Mouse (Mus musculus) intestine, embryonic 16.5 days (tissue): ENCODE data around the gene Olfr1201. TPM values are rescaled to one million over a fixed set of nuclear protein-coding genes. Genes with fewer than 3 reads are reported as not detected.

Experiments
- ATAC-seq: fragments of 200-750 bp; cut with Nextera tagmentation; 2 replicates; pipeline ENCODE4 v1.8.0; 2017; ENCODE audit warnings: moderate TSS enrichment, moderate library complexity
- H3K27ac ChIP-seq: fragments of 300-500 bp; sonication (generic); 2 replicates; pipeline ENCODE4 v1.5.1; 2014; ENCODE audit warnings: mild to moderate bottlenecking, low read length
- H3K27me3 ChIP-seq: fragments of 300-500 bp; sonication (generic); replicated peaks from 2 replicates; pipeline ENCODE4 v1.6.1; 2014; ENCODE audit warnings: low read length, control low read depth, mixed read lengths; ENCODE audit not compliant: control insufficient read depth, insufficient read depth
- H3K36me3 ChIP-seq: fragments of 300-500 bp; sonication (generic); 2 replicates; pipeline ENCODE4 v1.6.1; 2014; ENCODE audit warnings: low read length, control low read depth; ENCODE audit not compliant: control insufficient read depth, insufficient read depth
- H3K4me1 ChIP-seq: fragments of 300-500 bp; sonication (generic); 2 replicates; pipeline ENCODE4 v1.6.1; 2014; ENCODE audit warnings: low read length, control low read depth, mixed read lengths; ENCODE audit not compliant: control insufficient read depth, insufficient read depth
- H3K4me2 ChIP-seq: fragments of 300-500 bp; sonication (generic); 2 replicates; pipeline ENCODE4 v1.6.1; 2014; ENCODE audit warnings: low read depth, low read length, control low read depth
- H3K4me3 ChIP-seq: fragments of 300-500 bp; sonication (generic); 2 replicates; pipeline ENCODE4 v1.5.1; 2014; ENCODE audit warnings: mild to moderate bottlenecking, low read length
- H3K9ac ChIP-seq: fragments of 300-500 bp; sonication (generic); 2 replicates; pipeline ENCODE4 v1.6.1; 2014; ENCODE audit warnings: low read depth, low read length
- H3K9me3 ChIP-seq: fragments of 300-500 bp; sonication (generic); 2 replicates; pipeline ENCODE4 v1.6.1; 2016; ENCODE audit warnings: low read length, control low read depth; ENCODE audit not compliant: control insufficient read depth
- whole genome bisulfite sequencing: fragments of 180-500 bp; shearing (Covaris S2); extraction: QIAGEN DNeasy Blood & Tissue Kit; methylation state at CpG from one replicate; pipeline ENCODE4 v1.1.7; 2014; 5-methylcytosine and 5-hydroxymethylcytosine counted together
- polyA plus RNA-seq: library from polyadenylated mRNA; unstranded; fragments of >200 nt; fragmentation: Nextera tagmentation; extraction: Ambion mirVana; gene quantifications from 2 replicates; pipeline ENCODE4 v1.2.1, GENCODE M21; 2015

Olfr1201 gene
- polyA plus RNA-seq = not detected in 2 replicates

GRCm38 (mm10) chr2:88792736-88793135 lies at the start of gene Olfr1201:
Olfr1201 (plus strand) TSS chr2:88793036.
- Histone ChIP-seq H3K4me3 (no peak within 1 kb of the TSS), H3K4me2 (no peak within 1 kb of the TSS), H3K27me3 (no peaks in the 10 kb centered on the region), H3K9me3 (no peaks in the 10 kb centered on the region), H3K36me3 (no peaks in the 10 kb centered on the region), H3K27ac (no peak within 1 kb of the TSS), H3K9ac (no peak within 1 kb of the TSS), H3K4me1 (no peaks in the 10 kb centered on the region)
- WGBS = 74% methylated on average over 6 of the region's 6 CpGs
- no peak for ATAC-seq

GRCm38 (mm10) chr2:88743379-88743778 lies 49.5 kb upstream of the Olfr1201 start:
- ATAC-seq = no peak
- Histone ChIP-seq H3K36me3 (no peaks in the 10 kb centered on the region), H3K27ac (no peak overlapping the region), H3K27me3 (no peaks in the 10 kb centered on the region), H3K4me1 (no peaks in the 10 kb centered on the region), H3K9me3 (no peaks in the 10 kb centered on the region), H3K4me2 (no peak overlapping the region), H3K4me3 (no peak overlapping the region), H3K9ac (no peak overlapping the region)
- WGBS = 73% methylated on average over 3 of the region's 3 CpGs

GRCm38 (mm10) chr2:88751270-88751669 lies 41.6 kb upstream of the Olfr1201 start, which contains the start of gene Olfr1198:
Olfr1198 (minus strand) TSS chr2:88751370.
- no peak for ATAC-seq
- Histone ChIP-seq H3K27ac (no peak within 1 kb of the TSS), H3K4me3 (no peak within 1 kb of the TSS), H3K27me3 (no peaks in the 10 kb centered on the region), H3K9me3 (no peaks in the 10 kb centered on the region), H3K4me2 (no peak within 1 kb of the TSS), H3K9ac (no peak within 1 kb of the TSS), H3K36me3 (no peaks in the 10 kb centered on the region), H3K4me1 (no peaks in the 10 kb centered on the region)
- WGBS = 88% methylated on average over 2 of the region's 2 CpGs

DNA sequence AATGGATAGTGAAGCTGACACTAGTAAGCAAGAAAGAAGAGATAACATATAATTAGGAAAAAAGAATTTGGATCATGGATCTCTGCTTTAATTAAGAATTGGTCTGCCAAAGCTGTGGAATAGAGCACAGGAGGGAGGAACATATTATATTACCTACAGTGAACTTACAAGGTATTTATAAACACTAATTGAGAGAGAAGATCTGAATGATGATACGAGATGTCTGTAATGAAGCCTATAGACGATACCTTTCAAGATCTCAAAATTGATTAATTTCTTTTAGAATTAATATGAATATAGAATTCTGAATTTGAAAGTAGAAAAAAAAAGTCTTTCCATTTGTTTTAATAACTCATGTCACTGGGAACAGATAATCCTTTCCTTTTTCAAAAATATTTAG lies 32.5 kb upstream of the Olfr1201 start, which contains the start of gene Olfr1199:
Olfr1199 (minus strand) TSS at position 101 of the 400 bp plus-strand sequence.
- H3K4me2 ChIP-seq = no peak within 1 kb of the TSS
- H3K36me3 ChIP-seq = no peaks in the 10 kb centered on the region
- no peak within 1 kb of the TSS for H3K9ac ChIP-seq
- H3K4me1 ChIP-seq = no peaks in the 10 kb centered on the region
- H3K9me3 ChIP-seq = no peaks in the 10 kb centered on the region
- H3K27ac ChIP-seq = no peak within 1 kb of the TSS
- H3K4me3 ChIP-seq = no peak within 1 kb of the TSS
- 92% methylated on average over 2 of the region's 2 CpGs for WGBS
- ATAC-seq = no peak
- no peaks in the 10 kb centered on the region for H3K27me3 ChIP-seq

DNA sequence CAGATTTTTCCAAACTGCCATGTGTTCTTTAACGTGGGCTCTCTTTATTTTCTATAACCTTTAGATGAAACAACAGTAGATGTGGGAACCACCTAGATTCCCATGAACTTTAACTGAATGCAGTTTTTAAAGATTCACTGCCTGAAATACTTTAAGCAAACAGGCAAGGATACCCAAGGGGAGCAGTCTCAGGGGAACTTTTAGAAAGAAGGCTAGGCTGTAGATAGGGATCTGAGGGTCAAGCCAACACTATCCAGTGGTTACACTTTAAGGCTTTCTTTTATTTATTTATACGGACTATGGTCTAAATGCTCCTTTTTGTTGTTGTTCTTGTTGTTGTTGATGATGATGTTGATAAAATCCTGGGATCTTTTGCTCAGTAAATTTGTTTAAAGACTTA lies 22.4 kb upstream of the Olfr1201 start, which contains the start of gene Olfr1200:
Olfr1200 (minus strand) TSS at position 101 of the 400 bp plus-strand sequence.
- no peak within 1 kb of the TSS for H3K27ac ChIP-seq
- no peaks in the 10 kb centered on the region for H3K9me3 ChIP-seq
- no peaks in the 10 kb centered on the region for H3K27me3 ChIP-seq
- H3K4me3 ChIP-seq = no peak within 1 kb of the TSS
- no peaks in the 10 kb centered on the region for H3K36me3 ChIP-seq
- 80% methylated on average over 2 of the region's 2 CpGs for WGBS
- no peak within 1 kb of the TSS for H3K9ac ChIP-seq
- ATAC-seq = no peak
- no peak within 1 kb of the TSS for H3K4me2 ChIP-seq
- H3K4me1 ChIP-seq = no peaks in the 10 kb centered on the region

- H3K27ac ChIP-seq = no peak within 1 kb of the TSS
- no peaks in the 10 kb centered on the region for H3K27me3 ChIP-seq
- ATAC-seq = no peak
- no peak within 1 kb of the TSS for H3K9ac ChIP-seq
- H3K4me3 ChIP-seq = no peak within 1 kb of the TSS
- H3K4me1 ChIP-seq = no peaks in the 10 kb centered on the region
- H3K9me3 ChIP-seq = no peaks in the 10 kb centered on the region
- 75% methylated on average over 1 of the region's 1 CpGs for WGBS
- H3K36me3 ChIP-seq = no peaks in the 10 kb centered on the region
- H3K4me2 ChIP-seq = no peak within 1 kb of the TSS
Observed at GRCm38 (mm10) chr2:88814196-88814595, 21.4 kb downstream of the Olfr1201 start, which contains the start of gene Olfr1202. Olfr1202 (plus strand) TSS chr2:88814496.

GRCm38 (mm10) chr2:88829437-88829836 lies 36.6 kb downstream of the Olfr1201 start, which contains the start of gene Olfr1205:
Olfr1205 (plus strand) TSS chr2:88829737.
- H3K27me3 ChIP-seq = no peaks in the 10 kb centered on the region
- H3K27ac ChIP-seq = no peak within 1 kb of the TSS
- H3K4me3 ChIP-seq = no peak within 1 kb of the TSS
- H3K4me2 ChIP-seq = no peak within 1 kb of the TSS
- H3K36me3 ChIP-seq = no peaks in the 10 kb centered on the region
- 94% methylated on average over 2 of the region's 2 CpGs for WGBS
- H3K9me3 ChIP-seq = no peaks in the 10 kb centered on the region
- H3K9ac ChIP-seq = no peak within 1 kb of the TSS
- ATAC-seq = no peak
- no peaks in the 10 kb centered on the region for H3K4me1 ChIP-seq

DNA sequence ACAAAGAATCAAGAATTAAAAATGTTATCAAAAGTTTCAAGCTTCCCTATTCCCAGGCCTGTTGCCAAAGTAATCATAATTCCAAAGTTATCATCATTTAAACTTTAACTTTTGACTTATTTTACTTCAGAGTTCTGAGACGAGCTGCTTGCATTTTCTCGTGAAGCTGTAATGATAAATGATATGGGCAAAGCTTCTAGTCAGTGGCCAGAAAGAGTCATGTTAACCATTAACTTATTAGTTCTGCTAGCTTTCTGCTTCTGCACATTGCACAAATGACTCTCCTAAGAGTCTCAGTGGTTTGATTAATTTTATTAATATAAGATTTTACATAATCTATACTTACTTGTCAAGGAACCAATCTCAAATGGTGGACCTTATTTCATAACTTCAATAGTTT lies 45.6 kb downstream of the Olfr1201 start:
- Histone ChIP-seq H3K27me3 (no peaks in the 10 kb centered on the region), H3K4me1 (no peaks in the 10 kb centered on the region), H3K36me3 (no peaks in the 10 kb centered on the region), H3K4me3 (no peak overlapping the region), H3K4me2 (no peak overlapping the region), H3K9me3 (no peaks in the 10 kb centered on the region), H3K27ac (no peak overlapping the region), H3K9ac (no peak overlapping the region)
- 41% methylated on average over 2 of the region's 2 CpGs for WGBS
- peak; percentile 71; the same call in 1 of the 2 replicates for ATAC-seq
